Mouse (Mus musculus) right cerebral cortex, postnatal 25 days (tissue): ENCODE results near the gene Cisd1.
"Not testable (repeated sequence)": the region's sequence is repeated elsewhere in the genome, so short reads cannot be mapped to it uniquely, and the experiment has no call there.

Source experiments
- DNase-seq: peaks from one replicate; pipeline ENCODE4 v3.0.0; 2022

Gene Cisd1

DNA sequence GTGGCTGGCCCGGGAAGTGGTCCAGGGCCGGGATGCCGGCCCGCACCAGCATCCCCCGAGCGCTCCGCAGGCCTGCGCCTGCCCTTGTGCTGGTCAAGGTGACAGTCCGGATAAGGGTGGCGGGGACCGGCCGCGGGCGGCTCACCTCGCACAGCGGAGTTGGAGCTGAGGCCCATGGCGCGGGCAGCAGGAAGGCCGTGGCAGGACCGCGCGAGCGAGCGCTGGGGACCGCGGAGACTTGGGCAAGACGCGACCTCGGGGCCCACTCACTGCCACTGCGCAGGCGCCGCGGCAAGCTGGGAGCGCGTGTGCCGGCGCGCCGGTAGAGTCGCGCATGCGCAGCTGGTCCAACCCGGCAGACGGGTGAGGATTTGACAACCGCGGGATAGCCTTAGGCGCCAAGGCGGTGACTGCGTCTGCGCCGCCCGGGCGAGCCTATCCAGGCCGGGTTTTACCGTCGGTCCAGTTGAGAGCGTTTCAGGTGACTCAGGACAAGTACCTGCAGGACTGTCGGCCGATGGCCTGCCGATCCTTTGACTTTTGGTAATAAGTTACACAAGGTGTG lies at the start of gene Cisd1:
TSS of gene Cisd1 (minus strand) at position 376 of the 565 bp plus-strand sequence.
- DNase-seq, result peak; percentile 96

DNA sequence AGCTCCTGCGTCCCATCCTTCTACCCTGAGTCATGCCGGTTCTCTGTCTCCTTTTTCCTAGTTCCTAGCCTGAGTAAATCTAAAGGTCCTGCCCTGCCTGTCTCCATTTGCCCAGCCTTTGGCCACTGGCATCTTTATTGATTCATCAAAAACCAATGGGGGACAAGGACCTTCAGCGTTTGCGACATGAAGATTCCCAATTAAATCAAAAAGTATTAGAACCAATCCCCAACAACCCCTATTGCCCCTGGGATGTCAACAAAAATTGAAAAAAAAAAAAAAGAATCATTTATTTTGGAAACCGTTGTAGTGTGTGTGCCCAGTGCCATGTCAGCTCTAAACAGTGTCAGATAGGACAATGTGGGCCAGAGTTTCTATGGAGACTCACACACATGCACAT lies 44.6 kb upstream of the Cisd1 start:
- no peak for DNase-seq

GRCm38 (mm10) chr10:71384159-71385044 lies 39.6 kb upstream of the Cisd1 start:
- no peak for DNase-seq

DNA sequence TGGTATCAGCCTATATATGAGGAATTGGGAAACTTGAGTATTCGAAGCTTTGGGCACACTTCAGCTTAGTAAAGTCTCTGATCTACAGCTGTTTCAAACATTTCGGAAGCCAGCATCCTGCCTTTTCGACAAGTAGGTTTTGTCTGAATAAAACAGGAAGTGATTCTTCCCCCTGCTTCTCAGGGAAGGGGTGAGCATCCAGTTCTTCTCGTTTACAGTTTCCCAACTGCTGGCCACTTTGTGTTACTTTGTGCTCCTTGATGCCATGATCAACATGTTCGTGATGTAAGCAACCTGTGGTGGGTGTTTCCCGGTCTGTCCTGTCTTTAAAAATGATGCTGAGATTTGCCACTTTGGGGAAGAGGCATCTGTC lies 38.8 kb upstream of the Cisd1 start:
- DNase-seq, result not testable (repeated sequence)

DNA sequence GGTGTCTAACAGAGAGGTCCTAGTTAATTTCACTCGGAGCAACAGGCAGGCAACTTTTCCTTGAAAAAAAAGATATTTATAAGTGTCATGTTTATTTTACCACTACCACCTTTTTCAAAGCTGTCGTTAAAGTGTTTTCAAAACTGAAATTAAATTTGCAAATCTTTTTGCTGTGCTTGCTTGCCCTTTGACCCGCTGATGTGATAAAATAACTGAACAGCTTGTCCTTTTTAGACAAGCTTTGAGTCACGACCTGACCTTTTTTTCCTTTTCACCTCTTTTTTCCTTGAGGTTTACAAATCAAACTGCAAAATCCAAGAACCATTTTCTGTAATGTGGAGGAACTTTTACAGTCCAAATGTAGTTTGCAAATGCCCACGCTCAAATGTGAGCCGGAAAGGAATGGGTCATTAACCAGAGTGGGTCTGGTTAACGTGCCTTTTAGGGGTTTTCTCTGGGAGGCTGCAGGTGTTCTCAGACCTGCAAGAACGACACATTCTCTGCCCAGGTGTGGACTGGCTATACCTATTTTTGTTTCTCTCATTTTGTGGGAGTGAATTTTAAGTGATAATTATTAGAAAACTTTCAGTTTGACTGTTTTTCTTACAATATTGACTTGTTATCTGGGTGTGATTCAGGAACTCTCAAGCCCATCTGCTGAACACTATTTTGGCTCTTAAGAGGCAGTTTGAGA lies 38.3 kb upstream of the Cisd1 start:
- no peak for DNase-seq

DNA sequence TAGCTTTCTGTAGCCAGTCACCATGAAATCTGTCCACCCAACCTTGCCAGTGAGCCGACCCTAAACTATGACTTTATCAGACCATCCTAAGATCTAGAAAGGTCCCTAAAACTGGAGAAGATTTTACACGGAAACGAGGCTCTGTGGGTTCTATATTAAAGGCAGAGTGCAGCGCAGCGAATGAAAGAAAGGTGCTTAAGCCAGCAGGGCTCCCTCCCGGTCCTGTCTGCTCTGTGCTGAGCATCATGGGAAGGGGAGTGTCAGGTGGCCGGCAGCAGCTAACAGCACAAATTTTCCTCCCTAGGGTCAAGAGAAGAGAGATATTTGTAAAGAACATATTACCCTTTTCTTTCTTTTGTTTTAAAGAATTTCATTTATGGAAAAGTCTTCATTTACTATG lies 37.4 kb upstream of the Cisd1 start:
- DNase-seq, result no peak

GRCm38 (mm10) chr10:71381471-71382033 lies 36.8 kb upstream of the Cisd1 start:
- no peak for DNase-seq

DNA sequence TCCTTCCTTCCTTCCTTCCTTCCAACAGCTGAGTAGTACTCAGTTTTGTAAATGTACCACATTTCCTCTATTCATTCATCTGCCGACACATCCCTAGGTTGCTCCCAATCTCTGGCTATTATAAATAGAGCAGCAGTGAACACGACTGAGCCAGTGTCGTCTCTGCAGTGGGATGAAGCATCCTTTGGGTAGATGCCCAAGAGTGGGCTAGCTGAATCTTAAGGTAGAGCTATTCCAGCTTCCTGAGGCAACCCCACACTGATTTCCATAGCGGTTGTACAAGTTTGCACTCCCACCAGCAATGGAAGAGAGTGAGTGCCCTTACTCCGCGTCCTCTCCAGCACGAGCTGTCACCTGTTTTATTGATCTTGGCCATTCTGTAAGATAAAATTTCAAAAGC lies 35.7 kb upstream of the Cisd1 start:
- peak; percentile 59 for DNase-seq

DNA sequence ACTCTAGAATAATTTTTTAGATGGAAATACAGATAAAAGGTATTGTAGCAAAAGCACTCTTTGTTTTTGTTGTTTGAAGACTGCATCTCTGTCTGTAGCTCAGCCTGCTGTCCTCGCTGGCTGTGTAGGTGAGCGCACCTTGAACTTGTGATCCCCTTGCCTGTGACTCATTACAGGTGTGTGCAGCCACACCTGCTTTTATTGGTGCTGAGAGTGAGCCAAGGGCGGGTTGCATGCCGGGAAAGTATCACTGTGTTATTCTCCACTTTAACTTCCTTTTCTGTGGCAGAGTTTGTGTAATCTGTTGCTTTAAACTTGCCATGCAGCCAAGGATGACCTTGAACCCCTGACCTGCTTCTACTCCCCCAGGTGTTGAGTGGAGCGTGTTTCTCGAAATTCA lies 31.3 kb upstream of the Cisd1 start:
- no peak for DNase-seq

GRCm38 (mm10) chr10:71373706-71374105 lies 29.0 kb upstream of the Cisd1 start:
- DNase-seq, result no peak

- DNase-seq, result peak; percentile 54
Measured at GRCm38 (mm10) chr10:71371881-71372280, 27.1 kb upstream of the Cisd1 start.

GRCm38 (mm10) chr10:71369466-71369865 lies 24.7 kb upstream of the Cisd1 start:
- no peak for DNase-seq

DNA sequence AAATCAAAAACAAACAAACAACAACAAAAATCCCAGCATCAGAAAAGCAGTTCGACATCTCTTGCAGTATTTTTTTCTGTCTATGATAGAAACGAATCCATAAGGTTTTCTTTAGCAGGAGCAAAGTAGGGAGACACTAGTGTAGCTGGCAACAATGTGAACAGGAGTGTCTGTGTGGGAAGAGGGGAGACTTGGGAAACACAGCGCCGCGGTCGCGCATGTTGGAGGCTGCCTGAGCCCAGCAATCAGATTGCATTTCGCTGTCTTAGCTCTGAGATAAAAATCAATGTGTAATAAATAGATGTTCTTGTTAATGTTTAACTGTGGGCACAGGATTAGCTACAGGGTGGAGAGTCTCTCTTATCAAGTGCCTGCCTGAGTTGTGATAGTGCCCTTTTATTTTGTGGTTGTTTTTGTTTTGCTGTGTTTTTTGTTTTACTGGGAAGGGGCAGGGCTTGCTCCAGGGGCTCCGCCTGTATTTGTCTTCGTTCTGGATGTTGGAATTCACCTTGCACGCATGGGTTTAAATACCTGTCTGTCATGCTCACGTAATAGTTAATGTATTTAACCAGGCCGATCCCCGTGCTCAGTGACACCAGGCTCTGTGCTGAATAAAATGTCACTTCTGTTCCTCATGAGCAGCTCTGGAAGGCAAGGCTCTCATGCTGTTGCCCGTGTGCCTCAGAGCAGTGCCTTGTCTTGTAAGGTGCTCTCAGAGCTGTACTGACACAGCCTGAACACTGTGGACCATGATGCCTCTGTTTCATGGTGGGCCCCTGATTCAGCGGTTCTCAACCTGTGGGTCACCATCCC lies 23.6 kb upstream of the Cisd1 start:
- peak; percentile 24 for DNase-seq

DNA sequence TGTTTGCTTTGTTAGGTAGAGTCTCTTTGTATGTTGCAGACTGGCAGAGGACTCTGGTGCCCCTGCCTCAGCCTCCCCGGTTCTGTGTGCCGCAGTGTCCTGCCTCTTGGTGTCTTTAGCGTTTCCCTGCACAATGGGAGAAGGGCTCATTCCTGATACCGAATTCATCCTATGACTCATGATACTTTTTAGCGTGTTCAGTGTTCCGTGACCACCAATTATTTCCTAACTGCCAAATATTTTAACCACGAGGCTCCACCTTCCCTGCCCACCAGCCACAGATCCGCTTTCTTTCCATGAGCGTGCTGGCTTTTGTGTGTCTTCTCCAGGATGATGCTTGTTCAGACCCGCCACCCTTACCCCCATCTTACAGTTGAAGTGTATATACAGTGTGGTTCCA lies 19.1 kb upstream of the Cisd1 start:
- no peak for DNase-seq

DNA sequence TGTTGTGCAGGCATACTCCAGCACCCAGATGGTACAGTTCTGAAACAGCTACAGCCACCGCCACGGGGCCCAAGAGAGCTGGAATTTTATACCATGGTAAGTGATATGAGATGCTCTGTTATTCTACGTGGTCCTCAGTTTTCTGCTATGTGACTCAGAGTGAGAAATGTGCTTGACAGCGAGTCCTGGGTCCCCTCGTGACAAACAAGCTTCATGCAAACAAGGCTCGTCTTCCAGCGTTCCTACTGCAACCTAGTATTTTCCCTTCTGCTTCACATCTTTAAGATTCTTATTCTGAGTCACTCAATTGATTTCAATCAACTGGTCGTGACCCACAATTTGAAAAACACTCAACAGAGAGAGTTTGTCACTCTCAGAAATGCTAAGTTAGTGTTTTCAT lies 18.7 kb upstream of the Cisd1 start:
- DNase-seq, result no peak

GRCm38 (mm10) chr10:71361836-71362562 lies 17.2 kb upstream of the Cisd1 start:
- no peak for DNase-seq

DNA sequence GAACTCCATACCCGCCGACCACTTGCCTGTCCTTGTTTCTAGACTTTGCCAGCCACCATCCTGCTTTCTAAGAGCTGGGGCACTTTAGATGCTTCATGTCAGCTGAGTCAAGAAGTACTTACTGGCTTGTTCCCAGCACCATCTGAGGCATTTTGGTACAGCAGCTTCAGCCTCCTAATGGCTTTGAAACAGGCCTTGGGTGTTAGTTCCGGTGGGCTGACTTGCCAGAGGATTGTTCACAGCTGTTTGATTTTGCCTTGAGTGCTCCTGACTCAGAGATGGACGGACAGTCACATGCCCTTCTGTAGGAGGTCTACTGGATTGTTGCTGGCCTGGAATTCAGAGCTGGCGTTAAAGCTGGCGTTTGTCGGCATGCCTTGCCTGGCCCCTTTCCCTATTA lies 16.3 kb upstream of the Cisd1 start:
- no peak for DNase-seq

DNA sequence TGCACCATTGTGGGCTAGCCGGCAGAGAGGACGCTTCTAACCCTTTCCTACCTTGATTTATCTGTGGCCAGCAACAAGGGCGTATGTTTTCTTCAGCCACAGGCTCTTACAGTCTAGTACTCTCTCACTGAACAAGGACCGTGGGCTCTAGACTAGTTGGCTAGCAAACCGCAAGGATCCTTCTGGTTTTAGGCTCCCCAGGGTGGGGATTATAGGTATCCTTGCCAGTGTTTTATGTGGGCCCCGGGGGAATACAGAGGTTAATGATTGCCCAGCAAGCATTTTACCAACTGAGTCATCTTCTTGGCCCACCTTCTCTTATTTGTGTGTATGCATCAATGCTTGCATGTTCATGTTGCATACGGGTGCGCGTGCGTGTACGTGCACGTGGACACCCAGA lies 10.2 kb upstream of the Cisd1 start:
- DNase-seq, result no peak

DNA sequence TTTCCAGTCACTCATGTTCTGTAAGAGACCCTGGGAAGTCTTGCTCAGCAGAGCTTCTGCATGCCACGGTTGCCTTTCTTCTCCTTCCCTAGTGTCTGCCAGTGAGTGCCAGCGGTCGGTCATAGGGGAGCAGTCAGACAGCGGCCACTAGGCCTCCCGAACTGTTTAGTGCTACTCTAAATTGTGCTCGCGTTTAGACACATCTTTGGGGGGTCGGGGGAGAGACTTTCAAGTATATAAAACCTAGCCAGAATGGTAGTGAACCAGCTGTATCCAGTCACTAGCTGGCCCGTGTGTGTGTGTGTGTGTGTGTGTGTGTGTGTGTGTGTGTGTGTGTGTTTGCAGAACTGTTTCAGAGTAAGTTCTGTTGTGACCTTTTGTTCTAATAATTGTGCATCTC lies 9.1 kb upstream of the Cisd1 start:
- DNase-seq, result no peak

GRCm38 (mm10) chr10:71351301-71351700 lies 6.5 kb upstream of the Cisd1 start:
- no peak for DNase-seq

- no peak for DNase-seq
Measured at GRCm38 (mm10) chr10:71349290-71349689, 4.5 kb upstream of the Cisd1 start.

DNA sequence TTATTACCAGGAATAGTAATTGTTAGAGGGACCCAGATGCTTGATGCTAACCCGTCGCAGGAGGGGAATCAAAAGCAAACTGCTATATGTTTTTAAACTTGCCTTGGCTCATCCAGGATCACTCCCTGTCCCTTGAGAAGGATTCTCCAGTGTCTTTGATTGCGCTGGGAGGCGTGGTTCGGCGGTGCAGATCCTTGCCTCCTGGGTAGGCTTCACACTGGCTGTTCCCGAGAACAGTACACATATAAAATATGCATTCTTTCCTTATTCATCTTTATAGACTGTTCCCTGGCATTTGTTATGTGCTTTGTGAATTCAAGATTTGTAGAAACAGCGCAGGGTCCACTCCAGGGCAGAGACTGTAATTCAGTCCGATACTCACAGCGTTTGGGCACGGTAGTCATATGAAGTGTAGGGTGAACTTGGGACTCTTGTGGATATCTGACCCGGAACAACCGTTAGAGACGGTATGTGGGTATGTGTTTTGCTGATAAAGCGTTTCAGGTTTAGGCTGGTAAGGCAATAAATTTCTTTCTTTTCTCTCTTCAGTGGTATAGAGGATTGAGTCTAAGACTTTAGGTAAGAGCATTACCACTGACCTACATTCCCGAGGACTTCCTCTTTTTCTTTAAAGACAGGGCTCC lies 4.0 kb upstream of the Cisd1 start:
- no peak for DNase-seq
